Mouse (Mus musculus): ENCODE data around the gene Osbpl7. TPM values are rescaled to one million over a fixed set of nuclear protein-coding genes. Genes with fewer than 3 reads are reported as not detected.

The Osbpl7 gene
- polyA plus RNA-seq, 1 experiment: 1.4 TPM

GRCm38 (mm10) chr11:97038881-97039280 lies 11.5 kb upstream of the Osbpl7 start:
- H3K4me3 ChIP-seq: no peak overlapping the region
- TF ChIP-seq POLR2A (IDR thresholded peaks at IDR 0.05; ENCODE audit: insufficient read length, low read depth): no peak
- no peak for TF ChIP-seq SRF (IDR thresholded peaks at IDR 0.05; ENCODE audit: control insufficient read depth, insufficient read length, low read depth)
- TF ChIP-seq REST (IDR thresholded peaks at IDR 0.05; ENCODE audit: insufficient read depth, insufficient read length): no peak
- TF ChIP-seq POLR2AphosphoS2 (IDR thresholded peaks at IDR 0.05; ENCODE audit: insufficient read length, low read depth): no peak
- no peak for TF ChIP-seq USF1 (IDR thresholded peaks at IDR 0.05; ENCODE audit: low read depth)
- no peak for TF ChIP-seq CEBPB (IDR thresholded peaks at IDR 0.05; ENCODE audit: insufficient read depth, poor library complexity, severe bottlenecking)
- TF ChIP-seq MAX (IDR thresholded peaks at IDR 0.05; ENCODE audit: low read depth): no peak
- TF ChIP-seq TCF12 (IDR thresholded peaks at IDR 0.05; ENCODE audit: insufficient read depth, poor library complexity, severe bottlenecking): no peak
- no peak for TF ChIP-seq TCF3 (IDR thresholded peaks at IDR 0.05; ENCODE audit: insufficient read length, low read depth)
- TF ChIP-seq MYOD1 (IDR thresholded peaks at IDR 0.05; ENCODE audit: control insufficient read depth in 1 of 3, insufficient read length in 2 of 3, low read depth in 2 of 3): no peak
- no peak for TF ChIP-seq E2F4 (IDR thresholded peaks at IDR 0.05; ENCODE audit: insufficient read depth)
- H3K27me3 ChIP-seq (ENCODE audit: control insufficient read depth, insufficient read depth, insufficient read length): no peaks in the 10 kb centered on the region
- no peak overlapping the region for H3K4me2 ChIP-seq (ENCODE audit: low read depth)
- H3ac ChIP-seq (ENCODE audit: control insufficient read depth, insufficient read length): no peak overlapping the region
- H3K36me3 ChIP-seq (ENCODE audit: control insufficient read depth, insufficient read depth): no peaks in the 10 kb centered on the region
- H3K79me2 ChIP-seq (ENCODE audit: control insufficient read depth, insufficient read depth): peaks cover 23% of the 10 kb centered on the region

GRCm38 (mm10) chr11:97040301-97041021 lies 10.0 kb upstream of the Osbpl7 start:
- Histone ChIP-seq H3K4me3 (peak overlapping the region; percentile 71), H3K36me3 (ENCODE audit: control insufficient read depth, insufficient read depth) (peaks cover 1% of the 10 kb centered on the region), H3K27me3 (ENCODE audit: control insufficient read depth, insufficient read depth, insufficient read length) (no peaks in the 10 kb centered on the region), H3ac (ENCODE audit: control insufficient read depth, insufficient read length) (no peak overlapping the region), H3K4me2 (ENCODE audit: low read depth) (peak overlapping the region; percentile 98), H3K79me2 (ENCODE audit: control insufficient read depth, insufficient read depth) (peaks cover 26% of the 10 kb centered on the region)
- no peak for TF ChIP-seq TCF12 (IDR thresholded peaks at IDR 0.05; ENCODE audit: insufficient read depth, poor library complexity, severe bottlenecking)
- no peak for TF ChIP-seq POLR2A (IDR thresholded peaks at IDR 0.05; ENCODE audit: insufficient read length, low read depth)
- no peak for TF ChIP-seq POLR2AphosphoS2 (IDR thresholded peaks at IDR 0.05; ENCODE audit: insufficient read length, low read depth)
- no peak for TF ChIP-seq MYOD1 (IDR thresholded peaks at IDR 0.05; ENCODE audit: control insufficient read depth in 1 of 3, insufficient read length in 2 of 3, low read depth in 2 of 3)
- TF ChIP-seq CEBPB (IDR thresholded peaks at IDR 0.05; ENCODE audit: insufficient read depth, poor library complexity, severe bottlenecking): no peak
- no peak for TF ChIP-seq TCF3 (IDR thresholded peaks at IDR 0.05; ENCODE audit: insufficient read length, low read depth)
- no peak for TF ChIP-seq REST (IDR thresholded peaks at IDR 0.05; ENCODE audit: insufficient read depth, insufficient read length)

GRCm38 (mm10) chr11:97041022-97041899 lies 9.2 kb upstream of the Osbpl7 start, which contains the start of the genes Lrrc46 and Mrpl10:
Lrrc46 (minus strand) TSS chr11:97041407.
Mrpl10 (plus strand) TSS chr11:97041560.
- TF ChIP-seq MAX (IDR thresholded peaks at IDR 0.05; ENCODE audit: low read depth) (no peak), MYOD1 (IDR thresholded peaks at IDR 0.05; ENCODE audit: control insufficient read depth in 1 of 3, insufficient read length in 2 of 3, low read depth in 2 of 3) (no peak), POLR2A (IDR thresholded peaks at IDR 0.05; ENCODE audit: insufficient read length, low read depth) (peak; percentile 90), E2F4 (IDR thresholded peaks at IDR 0.05; ENCODE audit: insufficient read depth) (peak; percentile 17), SRF (IDR thresholded peaks at IDR 0.05; ENCODE audit: control insufficient read depth, insufficient read length, low read depth) (no peak), POLR2AphosphoS2 (IDR thresholded peaks at IDR 0.05; ENCODE audit: insufficient read length, low read depth) (peak; percentile 89), REST (IDR thresholded peaks at IDR 0.05; ENCODE audit: insufficient read depth, insufficient read length) (no peak), USF1 (IDR thresholded peaks at IDR 0.05; ENCODE audit: low read depth) (no peak), MYOG (IDR thresholded peaks at IDR 0.05; ENCODE audit: control insufficient read depth in 1 of 3, insufficient read depth in 1 of 3, insufficient read length in 2 of 3, low read depth in 2 of 3) (no peak), TCF12 (IDR thresholded peaks at IDR 0.05; ENCODE audit: insufficient read depth, poor library complexity, severe bottlenecking) (no peak), TCF3 (IDR thresholded peaks at IDR 0.05; ENCODE audit: insufficient read length, low read depth) (no peak), CEBPB (IDR thresholded peaks at IDR 0.05; ENCODE audit: insufficient read depth, poor library complexity, severe bottlenecking) (no peak)
- Histone ChIP-seq H3ac (ENCODE audit: control insufficient read depth, insufficient read length) (no peak within 1 kb of the TSS), H3K4me2 (ENCODE audit: low read depth) (peak within 1 kb of the TSS; percentile 98), H3K4me3 (peak within 1 kb of the TSS; percentile 71), H3K36me3 (ENCODE audit: control insufficient read depth, insufficient read depth) (peaks cover 5% of the 10 kb centered on the region), H3K79me2 (ENCODE audit: control insufficient read depth, insufficient read depth) (peaks cover 29% of the 10 kb centered on the region), H3K27me3 (ENCODE audit: control insufficient read depth, insufficient read depth, insufficient read length) (no peaks in the 10 kb centered on the region)

- H3K79me2 ChIP-seq (ENCODE audit: control insufficient read depth, insufficient read depth): peaks cover 29% of the 10 kb centered on the region
- TF ChIP-seq CEBPB (IDR thresholded peaks at IDR 0.05; ENCODE audit: insufficient read depth, poor library complexity, severe bottlenecking) (no peak), POLR2AphosphoS2 (IDR thresholded peaks at IDR 0.05; ENCODE audit: insufficient read length, low read depth) (no peak), TCF3 (IDR thresholded peaks at IDR 0.05; ENCODE audit: insufficient read length, low read depth) (no peak), MAX (IDR thresholded peaks at IDR 0.05; ENCODE audit: low read depth) (no peak), TCF12 (IDR thresholded peaks at IDR 0.05; ENCODE audit: insufficient read depth, poor library complexity, severe bottlenecking) (no peak), SRF (IDR thresholded peaks at IDR 0.05; ENCODE audit: control insufficient read depth, insufficient read length, low read depth) (no peak), USF1 (IDR thresholded peaks at IDR 0.05; ENCODE audit: low read depth) (no peak), MYOG (IDR thresholded peaks at IDR 0.05; ENCODE audit: control insufficient read depth in 1 of 3, insufficient read depth in 1 of 3, insufficient read length in 2 of 3, low read depth in 2 of 3) (no peak), POLR2A (IDR thresholded peaks at IDR 0.05; ENCODE audit: insufficient read length, low read depth) (no peak), REST (IDR thresholded peaks at IDR 0.05; ENCODE audit: insufficient read depth, insufficient read length) (no peak)
- H3K4me3 ChIP-seq: no peak overlapping the region
Measured at GRCm38 (mm10) chr11:97044902-97045301, 5.5 kb upstream of the Osbpl7 start.

More at GRCm38 (mm10) chr11:97044902-97045301, 5.5 kb upstream of the Osbpl7 start:
- Histone ChIP-seq H3K4me2 (ENCODE audit: low read depth) (no peak overlapping the region), H3ac (ENCODE audit: control insufficient read depth, insufficient read length) (no peak overlapping the region), H3K36me3 (ENCODE audit: control insufficient read depth, insufficient read depth) (peaks cover 5% of the 10 kb centered on the region), H3K27me3 (ENCODE audit: control insufficient read depth, insufficient read depth, insufficient read length) (no peaks in the 10 kb centered on the region)

All from myocyte (in vitro differentiated cells).